Mouse (Mus musculus) Patski (cell line): ENCODE data around the gene Gm21974. TPM values are rescaled to one million over a fixed set of nuclear protein-coding genes. Genes with fewer than 3 reads are reported as not detected.
A peak's percentile ranks its signal among the peaks of the same experiment; 100 is the strongest.

Experiments used
- ATAC-seq: fragments of 100-300 bp; one replicate; pipeline ENCODE4 v1.8.0; 2021
- CTCF ChIA-PET: fragments of 350-600 bp; sonication (Branson Sonifier 250); formaldehyde crosslinking; loops from one replicate; lab custom pipeline; 2022; ENCODE audit warnings: inconsistent platforms; lab: Charles Lee
- POLR2A ChIA-PET: fragments of 350-600 bp; sonication (Branson Sonifier 250); formaldehyde crosslinking; loops from one replicate; lab custom pipeline; 2022; ENCODE audit warnings: antibody characterized with exemption, inconsistent platforms; lab: Charles Lee
- DNase-seq: peaks from one replicate; pipeline ENCODE4 v3.0.0-alpha.2; 2011; ENCODE audit warnings: low read depth, low spot score
- H3K27me3 ChIP-seq: fragments of 371-371 bp; one replicate; pipeline ENCODE4 v1.5.1; 2021
- CTCF ChIP-seq: fragments of 100-300 bp; IDR thresholded peaks from one replicate; pipeline ENCODE4 v1.5.1; 2021
- in situ Hi-C: fragments of 300-500 bp; cut with MboI; formaldehyde crosslinking; loops from 3 replicates; pipeline ENCODE4 v1.11.1; 2018; ENCODE audit warnings: low pct_unique_long_range_greater_than_20kb, mixed read lengths
- polyA plus RNA-seq: library from polyadenylated mRNA; unstranded; gene quantifications from one replicate; pipeline ENCODE4 v1.2.3, GENCODE M21; 2021

Gene Gm21974
- polyA plus RNA-seq, 1 experiment from 2014 or later, result not detected

DNA sequence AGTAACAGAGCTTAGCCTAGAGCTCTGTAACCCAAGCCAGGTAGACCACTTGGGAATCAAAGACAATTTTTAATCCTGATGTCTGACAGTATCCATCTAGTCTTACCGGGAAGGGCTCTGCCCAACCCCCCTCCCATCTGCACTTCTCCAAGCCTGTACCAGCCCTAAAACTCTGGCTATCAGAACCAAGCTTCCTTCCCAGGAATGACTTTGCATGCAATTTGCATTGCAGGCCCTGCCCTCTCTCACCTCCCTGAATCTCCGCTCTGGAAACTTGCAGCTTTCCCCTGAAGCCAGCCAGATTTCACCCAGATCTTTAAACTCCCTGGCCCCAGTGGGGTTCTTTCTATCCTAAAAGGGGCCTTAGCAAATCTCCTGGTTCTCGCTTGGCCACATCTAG lies 7.5 kb downstream of the Gm21974 start:
- POLR2A ChIA-PET, result no interaction called here
- ATAC-seq (no peak), DNase-seq (no peak)
- in situ Hi-C loops, result no loop called here
- CTCF ChIA-PET, result interaction anchor here (0.8 kb wide), 1 partner anchor 8 kb away, joined by 3 read pairs; the partner anchor contains the start of gene Vkorc1
- no peaks in the 10 kb centered on the region for H3K27me3 ChIP-seq
- no peak for TF ChIP-seq CTCF

DNA sequence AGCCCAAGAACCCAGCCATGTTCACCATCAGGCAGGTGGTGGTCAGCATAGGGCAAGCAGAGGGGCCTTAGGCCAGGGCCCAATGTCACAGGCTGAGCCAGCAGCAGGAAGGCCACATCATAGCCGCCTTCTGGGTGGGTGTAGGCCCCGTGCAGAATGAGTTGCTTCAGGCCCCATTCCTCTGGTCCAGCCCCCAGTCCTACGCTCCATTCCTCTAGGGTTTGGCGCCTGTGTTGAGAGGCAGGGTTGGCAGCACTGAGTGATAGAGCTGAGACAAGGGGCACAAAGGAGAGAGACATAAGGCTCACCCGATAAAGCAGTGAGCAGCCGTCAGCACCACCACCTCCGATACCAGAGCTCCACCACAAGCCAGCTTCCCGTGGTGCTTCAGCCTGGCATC lies 8.1 kb downstream of the Gm21974 start:
- in situ Hi-C loops, result no loop called here
- no peak for DNase-seq
- no peak for TF ChIP-seq CTCF
- POLR2A ChIA-PET, result no interaction called here
- no peaks in the 10 kb centered on the region for H3K27me3 ChIP-seq
- CTCF ChIA-PET, result interaction anchor here (0.8 kb wide), 1 partner anchor 8 kb away, joined by 3 read pairs; the partner anchor contains the start of gene Vkorc1
- no peak for ATAC-seq

DNA sequence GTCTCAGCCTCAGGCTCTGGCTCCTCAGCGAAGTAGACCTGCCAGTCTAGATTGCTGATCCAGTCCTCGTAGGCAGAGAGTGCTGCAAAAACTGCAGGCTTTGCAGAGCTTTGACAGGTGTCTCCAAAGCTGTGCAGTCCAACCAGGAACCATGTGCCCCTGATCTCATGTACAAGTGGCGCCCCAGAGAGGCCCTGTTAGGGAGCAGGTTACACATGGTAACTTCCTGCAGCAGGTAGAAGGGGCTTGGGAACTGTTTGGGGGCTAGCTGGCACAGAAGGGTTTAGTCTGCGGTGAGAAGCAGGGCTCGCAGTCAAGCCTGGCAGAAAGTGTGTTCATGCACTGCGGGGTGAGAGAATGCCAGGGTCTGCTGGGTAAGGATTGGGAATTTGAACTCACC lies 8.7 kb downstream of the Gm21974 start:
- ATAC-seq (no peak), DNase-seq (no peak)
- in situ Hi-C loops, result no loop called here
- CTCF ChIA-PET, result no interaction called here
- no peaks in the 10 kb centered on the region for H3K27me3 ChIP-seq
- TF ChIP-seq CTCF, result no peak
- POLR2A ChIA-PET, result no interaction called here

DNA sequence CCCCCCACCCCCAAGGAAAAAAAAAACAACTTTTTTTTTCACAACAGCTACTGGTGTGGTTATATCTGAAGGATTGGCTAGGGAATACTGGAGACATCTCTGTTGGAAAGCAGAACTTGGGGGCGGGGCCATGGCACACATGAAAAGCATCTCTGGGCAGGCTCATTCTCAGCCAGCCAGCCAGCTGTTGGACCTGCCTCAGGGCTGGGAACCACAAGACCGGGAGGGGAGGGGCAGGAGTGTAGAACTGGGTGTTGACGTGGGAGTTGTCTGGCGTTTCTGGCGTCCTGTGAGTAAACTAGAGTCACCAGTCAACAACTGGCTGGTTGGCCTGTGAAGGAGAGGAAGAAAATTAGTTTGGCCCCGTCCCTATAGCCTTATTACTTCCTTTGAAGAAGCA lies 9.3 kb downstream of the Gm21974 start:
- no peak for DNase-seq
- in situ Hi-C loops, result no loop called here

DNA sequence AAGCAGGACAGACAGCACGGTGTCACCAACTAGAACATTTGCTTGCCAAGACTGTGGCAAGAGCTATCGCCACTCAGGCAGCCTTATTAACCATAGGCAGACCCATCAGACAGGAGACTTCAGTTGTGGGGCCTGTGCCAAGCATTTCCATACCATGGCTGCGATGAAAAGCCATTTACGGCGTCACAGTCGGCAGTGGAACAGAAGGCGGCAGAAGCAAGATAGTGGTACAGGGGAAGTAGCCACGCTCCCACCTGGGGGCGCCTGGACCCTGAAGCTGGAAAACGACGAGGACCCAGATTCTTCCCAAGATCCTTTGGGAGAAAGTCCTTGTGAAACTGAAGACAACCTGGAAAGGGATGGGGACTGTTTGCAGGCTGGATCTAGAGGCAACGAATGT lies 14.8 kb downstream of the Gm21974 start:
- in situ Hi-C loops, result no loop called here
- CTCF ChIA-PET, result no interaction called here
- H3K27me3 ChIP-seq, result no peaks in the 10 kb centered on the region
- no peak for DNase-seq
- no peak for TF ChIP-seq CTCF
- no peak for ATAC-seq
- POLR2A ChIA-PET, result interaction anchor here (0.6 kb wide), 1 partner anchor 91 kb away, joined by 6 read pairs; no protein-coding TSS in a partner anchor

More for the DNA sequence above, 9.3 kb downstream of the Gm21974 start:
- ChIA-PET CTCF (no interaction called here), POLR2A (no interaction called here)
- no peak for ATAC-seq
- H3K27me3 ChIP-seq, result no peaks in the 10 kb centered on the region
- TF ChIP-seq CTCF, result no peak

DNA sequence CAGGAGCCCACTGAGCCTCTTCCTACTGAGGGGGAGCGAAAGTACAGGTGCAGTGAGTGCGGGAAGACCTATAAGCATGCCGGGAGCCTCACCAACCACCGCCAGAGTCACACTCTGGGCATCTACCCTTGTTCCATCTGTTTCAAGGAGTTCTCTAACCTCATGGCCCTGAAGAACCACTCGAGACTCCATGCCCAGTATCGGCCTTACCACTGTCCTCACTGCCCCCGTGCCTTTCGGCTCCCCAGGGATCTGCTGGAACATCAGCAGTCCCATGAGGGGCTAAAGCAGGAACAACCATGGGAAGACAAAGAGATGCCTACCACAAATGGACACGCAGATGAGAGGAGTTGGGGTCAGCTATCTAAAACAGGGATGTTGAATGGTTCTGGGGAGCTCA lies 16.0 kb downstream of the Gm21974 start:
- no peak for ATAC-seq
- DNase-seq, result no peak
- in situ Hi-C loops, result no loop called here

DNA sequence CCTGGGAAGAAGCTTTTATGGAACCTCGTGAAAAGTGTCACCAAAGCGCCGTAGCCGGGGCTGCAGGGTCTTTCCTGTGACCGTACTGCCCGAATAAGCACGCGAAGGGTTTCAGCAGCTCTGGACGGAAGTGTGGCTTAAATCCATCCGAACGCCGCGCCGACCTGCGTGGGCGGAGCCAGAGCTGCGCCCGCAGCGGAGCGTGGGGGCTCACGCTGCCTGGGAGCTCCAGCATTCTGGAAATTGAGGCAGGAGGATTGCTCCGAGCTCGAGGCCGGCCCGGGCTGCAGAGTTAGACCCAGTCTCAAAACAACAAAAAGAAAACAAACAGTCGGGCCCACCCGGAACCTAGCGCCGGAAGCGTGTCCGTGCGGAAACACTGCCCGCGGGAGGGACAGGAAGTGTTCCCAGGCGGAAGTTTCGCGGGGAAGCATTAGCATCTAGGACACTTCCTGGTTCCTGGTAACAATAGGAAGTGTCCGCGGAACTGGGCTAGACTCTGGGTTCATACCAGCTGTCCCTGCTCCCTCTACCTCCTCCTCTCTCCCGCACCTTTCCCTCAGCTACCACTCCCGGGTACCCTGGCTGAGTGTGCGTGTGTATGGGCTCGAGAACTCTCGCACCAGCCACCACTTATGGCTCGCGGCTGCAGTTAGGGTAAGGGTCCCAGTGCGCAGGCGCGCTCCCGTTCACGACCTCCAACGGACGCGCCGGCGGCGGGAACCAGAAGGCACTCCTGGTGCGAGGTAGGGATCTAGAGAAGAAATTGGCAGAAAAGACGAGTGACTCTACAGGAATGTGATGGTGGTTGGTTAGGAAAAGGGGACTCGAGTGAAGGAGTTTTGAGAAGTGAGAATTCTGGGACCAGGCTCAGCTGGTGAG lies 18.5 kb downstream of the Gm21974 start, which contains the start of gene Zfp668:
Gene Zfp668, minus strand, starts transcription at position 362 of the 882 bp plus-strand sequence.
- no peak for TF ChIP-seq CTCF
- ChIA-PET POLR2A (interaction anchor here (0.5 to 1.4 kb wide), 6 partner anchors 10 to 101 kb away, joined by 3 to 5 read pairs (median 4); partner anchors contain the start of gene Kat8), CTCF (no interaction called here)
- no peaks in the 10 kb centered on the region for H3K27me3 ChIP-seq
- DNase-seq, result peak; percentile 81
- peak; percentile 36 for ATAC-seq
- in situ Hi-C loops, result no loop called here

More for the DNA sequence above, 16.0 kb downstream of the Gm21974 start:
- no peak for TF ChIP-seq CTCF
- ChIA-PET CTCF (no interaction called here), POLR2A (no interaction called here)
- no peaks in the 10 kb centered on the region for H3K27me3 ChIP-seq

DNA sequence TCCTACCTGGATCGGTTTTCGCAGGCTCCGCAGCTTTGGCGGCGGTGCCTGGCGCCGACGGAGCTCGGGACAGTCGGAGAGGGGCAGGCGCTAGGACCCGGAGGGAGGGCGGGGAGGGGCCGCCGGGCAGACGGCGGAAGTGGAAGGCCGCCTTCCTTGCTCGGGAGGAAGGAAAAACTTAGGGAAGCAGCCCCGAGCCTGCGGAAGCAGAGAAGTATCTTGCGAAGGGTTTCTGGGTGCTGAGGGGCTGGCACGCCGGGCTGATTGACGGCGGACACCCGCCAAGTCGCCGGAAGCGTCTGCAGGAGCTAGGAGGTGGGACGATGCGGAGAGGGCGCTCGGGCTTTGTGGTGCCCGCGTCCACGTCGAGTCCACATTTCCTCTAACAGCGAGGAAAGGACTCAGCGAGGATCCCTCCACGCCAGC lies 19.2 kb downstream of the Gm21974 start, which contains the start of gene Zfp646:
Gene Zfp646, plus strand, starts transcription at position 181 of the 426 bp plus-strand sequence.
- DNase-seq (peak; percentile 33), ATAC-seq (peak; percentile 57)
- POLR2A ChIA-PET, result interaction anchor here (1.0 to 1.4 kb wide), 5 partner anchors 10 to 101 kb away, joined by 3 to 5 read pairs (median 4); no protein-coding TSS in a partner anchor
- H3K27me3 ChIP-seq, result no peaks in the 10 kb centered on the region
- CTCF ChIA-PET, result no interaction called here
- in situ Hi-C loops, result no loop called here
- no peak for TF ChIP-seq CTCF

DNA sequence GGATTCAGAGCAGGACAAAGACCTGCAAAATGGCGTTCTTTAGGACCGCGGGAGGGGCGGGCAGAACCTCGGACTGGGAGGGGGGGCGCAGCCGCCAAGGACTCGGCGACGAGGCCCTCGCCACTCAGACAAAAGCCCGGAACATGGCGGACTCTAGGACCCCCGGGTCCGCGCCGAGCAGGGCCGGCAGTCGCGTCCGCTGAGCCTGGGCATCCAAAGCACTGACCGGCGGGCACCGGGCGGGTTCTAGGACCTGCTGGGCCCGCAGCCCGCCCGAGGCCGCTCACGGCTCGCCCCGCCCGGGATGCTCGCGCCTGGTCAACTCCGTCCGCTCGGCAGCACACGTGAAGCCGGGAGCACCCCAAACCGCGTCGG lies 19.6 kb downstream of the Gm21974 start:
- DNase-seq (peak; percentile 51), ATAC-seq (peak; percentile 86)
- no peak for TF ChIP-seq CTCF
- POLR2A ChIA-PET, result interaction anchor here (0.6 to 1.0 kb wide), 2 partner anchors 91 to 100 kb away, joined by 3 to 5 read pairs; no protein-coding TSS in a partner anchor
- CTCF ChIA-PET, result interaction anchor here (1.1 kb wide), 1 partner anchor 102 kb away, joined by 3 read pairs; no protein-coding TSS in a partner anchor
- in situ Hi-C loops, result no loop called here
- no peaks in the 10 kb centered on the region for H3K27me3 ChIP-seq

DNA sequence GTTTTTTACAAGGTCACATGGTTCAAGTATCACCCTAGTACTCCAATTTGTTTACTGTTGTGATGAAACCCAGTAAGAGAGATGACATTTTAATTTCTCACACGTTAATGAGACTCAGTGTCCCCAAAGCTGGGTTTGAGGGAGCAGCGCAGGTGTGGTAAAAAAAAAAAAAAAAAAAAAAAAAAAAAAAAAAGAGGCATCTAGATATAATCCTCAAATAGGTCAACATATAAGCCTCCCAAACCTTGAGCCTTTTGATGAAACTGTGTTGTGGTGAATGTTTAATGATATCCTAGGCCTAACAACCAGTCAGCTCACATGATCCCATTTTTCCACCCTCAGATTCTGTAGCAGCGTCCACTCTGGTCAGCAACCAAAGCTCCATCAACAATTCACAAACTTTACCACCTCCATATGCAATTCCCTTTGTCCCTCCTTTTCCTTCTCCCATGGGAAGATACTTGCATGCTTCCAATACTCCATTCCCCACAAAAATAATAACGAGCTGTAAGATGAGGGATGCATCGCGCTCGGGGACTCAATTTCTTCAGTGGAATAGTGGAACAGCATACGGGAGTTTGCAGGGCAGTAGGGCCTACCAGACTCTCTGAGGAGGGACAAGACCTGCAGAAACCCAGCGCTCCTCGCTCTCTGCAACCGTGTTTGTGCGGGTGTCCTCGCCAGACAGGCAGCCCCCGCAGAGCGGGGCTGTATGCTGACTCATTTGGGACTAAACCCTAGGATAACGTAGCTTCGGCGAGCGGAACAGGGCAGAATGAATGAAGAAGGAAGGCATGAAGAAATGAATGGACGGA lies 20.2 kb downstream of the Gm21974 start:
- no peak for TF ChIP-seq CTCF
- ChIA-PET CTCF (interaction anchor here (1.1 to 1.7 kb wide), 2 partner anchors 9 to 101 kb away, joined by 3 to 5 read pairs; no protein-coding TSS in a partner anchor), POLR2A (interaction anchor here (0.6 to 1.5 kb wide), 5 partner anchors 34 to 100 kb away, joined by 3 to 6 read pairs (median 3); partner anchors contain the start of gene Kat8)
- ATAC-seq (no peak), DNase-seq (no peak)
- in situ Hi-C loops, result no loop called here
- no peaks in the 10 kb centered on the region for H3K27me3 ChIP-seq
